Mouse (Mus musculus): ENCODE measurements around the gene Klri1. TPM values are rescaled to one million over a fixed set of nuclear protein-coding genes. Genes with fewer than 3 reads are reported as not detected.
"Not testable (repeated sequence)": the region's sequence is repeated elsewhere in the genome, so short reads cannot be mapped to it uniquely, and the experiment has no call there.

Klri1 gene
- polyA plus RNA-seq (2015; fragmentation: Nextera tagmentation; extraction: Ambion mirVana), result not detected in 2 replicates

GRCm38 (mm10) chr6:129717032-129717431 lies at the start of gene Klri1:
Gene Klri1 (minus strand): TSS chr6:129717132.
- ATAC-seq (ENCODE audit: extremely low read depth, insufficient number of reproducible peaks, low FRiP score, low TSS enrichment), result no peak

GRCm38 (mm10) chr6:129747654-129748032 lies 30.7 kb upstream of the Klri1 start:
- ATAC-seq (ENCODE audit: extremely low read depth, insufficient number of reproducible peaks, low FRiP score, low TSS enrichment), result no peak
- no peaks in the 10 kb centered on the region for H3K4me1 ChIP-seq
- no peaks in the 10 kb centered on the region for H3K27me3 ChIP-seq (replicated peaks)
- no peak overlapping the region for H3K4me2 ChIP-seq
- WGBS, result 62% methylated on average over 3 of the region's 3 CpGs
- H3K9ac ChIP-seq, result no peak overlapping the region
- no peaks in the 10 kb centered on the region for H3K36me3 ChIP-seq
- 0 out of 2 replicates have a peak, but pooled peaks cover 6% of the 10 kb centered on the region for H3K9me3 ChIP-seq
- no peak overlapping the region for H3K27ac ChIP-seq (replicated peaks)
- no peak overlapping the region for H3K4me3 ChIP-seq

More at GRCm38 (mm10) chr6:129717032-129717431, at the start of gene Klri1:
- Histone ChIP-seq H3K36me3 (no peaks in the 10 kb centered on the region), H3K4me2 (no peak within 1 kb of the TSS), H3K9me3 (no peaks in the 10 kb centered on the region), H3K4me1 (no peaks in the 10 kb centered on the region), H3K27me3 (replicated peaks) (no peaks in the 10 kb centered on the region), H3K9ac (no peak within 1 kb of the TSS), H3K4me3 (no peak within 1 kb of the TSS), H3K27ac (replicated peaks) (no peak within 1 kb of the TSS)
- 74% methylated on average over 4 of the region's 4 CpGs for WGBS

- Histone ChIP-seq H3K27ac (replicated peaks) (no peak overlapping the region), H3K4me3 (no peak overlapping the region), H3K4me1 (no peaks in the 10 kb centered on the region), H3K36me3 (no peaks in the 10 kb centered on the region), H3K9ac (no peak overlapping the region), H3K9me3 (0 out of 2 replicates have a peak, but pooled peaks cover 6% of the 10 kb centered on the region), H3K4me2 (no peak overlapping the region), H3K27me3 (replicated peaks) (no peaks in the 10 kb centered on the region)
- WGBS, result 75% methylated on average over 4 of the region's 4 CpGs
- no peak for ATAC-seq (ENCODE audit: extremely low read depth, insufficient number of reproducible peaks, low FRiP score, low TSS enrichment)
Measured at GRCm38 (mm10) chr6:129747016-129747653, 30.2 kb upstream of the Klri1 start.

GRCm38 (mm10) chr6:129746151-129746550 lies 29.2 kb upstream of the Klri1 start:
- no peak overlapping the region for H3K4me3 ChIP-seq
- 0 out of 2 replicates have a peak, but pooled peaks cover 6% of the 10 kb centered on the region for H3K9me3 ChIP-seq
- no peak overlapping the region for H3K4me2 ChIP-seq
- H3K36me3 ChIP-seq, result no peaks in the 10 kb centered on the region
- no peaks in the 10 kb centered on the region for H3K27me3 ChIP-seq (replicated peaks)
- no peaks in the 10 kb centered on the region for H3K4me1 ChIP-seq
- no peak overlapping the region for H3K27ac ChIP-seq (replicated peaks)
- ATAC-seq (ENCODE audit: extremely low read depth, insufficient number of reproducible peaks, low FRiP score, low TSS enrichment), result peak; percentile 31; the same call in 1 of the 2 replicates
- 52% methylated on average over 3 of the region's 3 CpGs for WGBS
- H3K9ac ChIP-seq, result no peak overlapping the region

GRCm38 (mm10) chr6:129740069-129740721 lies 23.3 kb upstream of the Klri1 start, which contains the start of gene Klri2:
Gene Klri2 (minus strand): TSS chr6:129740484.
- Histone ChIP-seq H3K4me3 (no peak within 1 kb of the TSS), H3K36me3 (no peaks in the 10 kb centered on the region), H3K27me3 (replicated peaks) (no peaks in the 10 kb centered on the region), H3K9ac (no peak within 1 kb of the TSS), H3K4me1 (no peaks in the 10 kb centered on the region), H3K27ac (replicated peaks) (no peak within 1 kb of the TSS), H3K9me3 (no peaks in the 10 kb centered on the region), H3K4me2 (no peak within 1 kb of the TSS)
- WGBS, result 61% methylated on average over 2 of the region's 2 CpGs
- no peak for ATAC-seq (ENCODE audit: extremely low read depth, insufficient number of reproducible peaks, low FRiP score, low TSS enrichment)

GRCm38 (mm10) chr6:129736414-129736813 lies 19.5 kb upstream of the Klri1 start:
- Histone ChIP-seq H3K4me3 (no peak overlapping the region), H3K9me3 (no peaks in the 10 kb centered on the region), H3K4me2 (no peak overlapping the region), H3K27ac (replicated peaks) (no peak overlapping the region), H3K27me3 (replicated peaks) (no peaks in the 10 kb centered on the region), H3K9ac (no peak overlapping the region), H3K36me3 (no peaks in the 10 kb centered on the region), H3K4me1 (no peaks in the 10 kb centered on the region)
- no peak for ATAC-seq (ENCODE audit: extremely low read depth, insufficient number of reproducible peaks, low FRiP score, low TSS enrichment)

- no peak for ATAC-seq (ENCODE audit: extremely low read depth, insufficient number of reproducible peaks, low FRiP score, low TSS enrichment)
- Histone ChIP-seq H3K9me3 (no peaks in the 10 kb centered on the region), H3K27me3 (replicated peaks) (no peaks in the 10 kb centered on the region), H3K4me1 (no peaks in the 10 kb centered on the region), H3K9ac (no peak overlapping the region), H3K27ac (replicated peaks) (no peak overlapping the region), H3K4me2 (no peak overlapping the region), H3K4me3 (no peak overlapping the region), H3K36me3 (no peaks in the 10 kb centered on the region)
- 76% methylated on average over 1 of the region's 1 CpGs for WGBS
Measured at GRCm38 (mm10) chr6:129727237-129727636, 10.3 kb upstream of the Klri1 start.

- WGBS, result 52% methylated on average over 1 of the region's 1 CpGs
- no peak for ATAC-seq (ENCODE audit: extremely low read depth, insufficient number of reproducible peaks, low FRiP score, low TSS enrichment)
- Histone ChIP-seq H3K27me3 (replicated peaks) (no peaks in the 10 kb centered on the region), H3K27ac (replicated peaks) (no peak overlapping the region), H3K9me3 (no peaks in the 10 kb centered on the region), H3K9ac (no peak overlapping the region), H3K4me1 (no peaks in the 10 kb centered on the region), H3K4me2 (no peak overlapping the region), H3K36me3 (no peaks in the 10 kb centered on the region), H3K4me3 (no peak overlapping the region)
Measured at GRCm38 (mm10) chr6:129721390-129721789, 4.5 kb upstream of the Klri1 start.

- WGBS, result 38% methylated on average over 3 of the region's 3 CpGs
- no peak for ATAC-seq (ENCODE audit: extremely low read depth, insufficient number of reproducible peaks, low FRiP score, low TSS enrichment)
- no peaks in the 10 kb centered on the region for H3K4me1 ChIP-seq
- no peak overlapping the region for H3K4me3 ChIP-seq
- no peak overlapping the region for H3K9ac ChIP-seq
- no peaks in the 10 kb centered on the region for H3K9me3 ChIP-seq
- no peak overlapping the region for H3K4me2 ChIP-seq
- no peak overlapping the region for H3K27ac ChIP-seq (replicated peaks)
- no peaks in the 10 kb centered on the region for H3K36me3 ChIP-seq
- no peaks in the 10 kb centered on the region for H3K27me3 ChIP-seq (replicated peaks)
Measured at GRCm38 (mm10) chr6:129720487-129720886, 3.6 kb upstream of the Klri1 start.

- 0 out of 2 replicates have a peak, but pooled peaks cover 3% of the 10 kb centered on the region for H3K9me3 ChIP-seq
- H3K4me2 ChIP-seq, result no peak overlapping the region
- no peaks in the 10 kb centered on the region for H3K4me1 ChIP-seq
- no peaks in the 10 kb centered on the region for H3K36me3 ChIP-seq
- WGBS, result 33% methylated on average over 1 of the region's 1 CpGs
- no peak overlapping the region for H3K27ac ChIP-seq (replicated peaks)
- H3K9ac ChIP-seq, result no peak overlapping the region
- H3K27me3 ChIP-seq (replicated peaks), result no peaks in the 10 kb centered on the region
- no peak overlapping the region for H3K4me3 ChIP-seq
- ATAC-seq (ENCODE audit: extremely low read depth, insufficient number of reproducible peaks, low FRiP score, low TSS enrichment), result no peak
Measured at GRCm38 (mm10) chr6:129713566-129713965, 3.4 kb downstream of the Klri1 start.

- not testable (repeated sequence) for H3K4me2 ChIP-seq, H3K9me3 ChIP-seq
- WGBS, result 49% methylated on average over 10 of the region's 10 CpGs
Measured at GRCm38 (mm10) chr6:129691436-129691835, 25.5 kb downstream of the Klri1 start.

GRCm38 (mm10) chr6:129680379-129680778 lies 36.6 kb downstream of the Klri1 start:
- Histone ChIP-seq H3K4me3 (no peak overlapping the region), H3K36me3 (no peaks in the 10 kb centered on the region), H3K4me1 (no peaks in the 10 kb centered on the region), H3K4me2 (no peak overlapping the region), H3K27me3 (replicated peaks) (no peaks in the 10 kb centered on the region), H3K9ac (no peak overlapping the region), H3K27ac (replicated peaks) (no peak overlapping the region), H3K9me3 (peaks cover 3% of the 10 kb centered on the region; the same call in 1 of the 2 replicates)
- no peak for ATAC-seq (ENCODE audit: extremely low read depth, insufficient number of reproducible peaks, low FRiP score, low TSS enrichment)
- WGBS, result 53% methylated on average over 1 of the region's 1 CpGs

More at GRCm38 (mm10) chr6:129691436-129691835, 25.5 kb downstream of the Klri1 start:
- H3K4me3 ChIP-seq; H3K27ac ChIP-seq (replicated peaks); H3K9ac ChIP-seq; H3K4me1 ChIP-seq; H3K27me3 ChIP-seq (replicated peaks); H3K36me3 ChIP-seq; ATAC-seq (ENCODE audit: extremely low read depth, insufficient number of reproducible peaks, low FRiP score, low TSS enrichment): not testable (repeated sequence)
